Mouse (Mus musculus) liver, adult (tissue): Measurements from ENCODE around the gene Slc2a4.

Experiments used
- GATA4 ChIP-seq: IDR thresholded peaks from 2 replicates; pipeline ENCODE4 v1.6.1; 2014; ENCODE audit warnings: mild to moderate bottlenecking, low read length; ENCODE audit not compliant: insufficient replicate concordance

The Slc2a4 gene

GRCm38 (mm10) chr11:69948066-69948762 lies at the start of gene Slc2a4:
Gene Slc2a4, minus strand, starts transcription at chr11:69948188.
- no peak for TF ChIP-seq GATA4

DNA sequence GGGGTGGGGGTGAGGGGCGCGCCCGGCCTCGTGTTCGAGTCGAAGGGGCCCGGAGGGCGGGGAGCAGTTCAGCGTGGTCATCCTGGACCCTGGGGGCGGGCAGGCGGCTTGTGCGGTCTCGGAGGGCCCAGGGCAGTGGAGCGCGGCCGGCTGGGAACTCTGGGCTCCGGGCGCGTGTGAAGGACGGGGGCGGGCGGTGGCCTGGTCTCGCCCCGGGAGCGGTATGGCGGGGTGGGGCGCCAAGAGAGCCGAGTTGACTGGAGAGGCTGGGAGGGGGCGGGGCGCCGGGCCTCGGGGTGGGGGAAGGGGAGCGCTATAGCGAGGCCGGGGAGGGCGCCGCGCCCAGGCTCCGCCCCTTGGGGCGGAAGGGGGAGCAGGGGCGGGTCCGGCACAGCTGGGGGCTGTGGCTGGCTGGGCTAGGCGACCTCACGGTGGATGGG lies 49.1 kb upstream of the Slc2a4 start:
- TF ChIP-seq GATA4, result no peak

- TF ChIP-seq GATA4, result no peak
These were observed 48.4 kb upstream of the Slc2a4 start for GRCm38 (mm10) chr11:69996161-69997061.

- TF ChIP-seq GATA4, result peak; percentile 77; the same call in 1 of the 2 replicates
These were observed 47.5 kb upstream of the Slc2a4 start, which contains the start of gene Phf23 for GRCm38 (mm10) chr11:69995391-69995960. Gene Phf23, plus strand, starts transcription at chr11:69995777.

DNA sequence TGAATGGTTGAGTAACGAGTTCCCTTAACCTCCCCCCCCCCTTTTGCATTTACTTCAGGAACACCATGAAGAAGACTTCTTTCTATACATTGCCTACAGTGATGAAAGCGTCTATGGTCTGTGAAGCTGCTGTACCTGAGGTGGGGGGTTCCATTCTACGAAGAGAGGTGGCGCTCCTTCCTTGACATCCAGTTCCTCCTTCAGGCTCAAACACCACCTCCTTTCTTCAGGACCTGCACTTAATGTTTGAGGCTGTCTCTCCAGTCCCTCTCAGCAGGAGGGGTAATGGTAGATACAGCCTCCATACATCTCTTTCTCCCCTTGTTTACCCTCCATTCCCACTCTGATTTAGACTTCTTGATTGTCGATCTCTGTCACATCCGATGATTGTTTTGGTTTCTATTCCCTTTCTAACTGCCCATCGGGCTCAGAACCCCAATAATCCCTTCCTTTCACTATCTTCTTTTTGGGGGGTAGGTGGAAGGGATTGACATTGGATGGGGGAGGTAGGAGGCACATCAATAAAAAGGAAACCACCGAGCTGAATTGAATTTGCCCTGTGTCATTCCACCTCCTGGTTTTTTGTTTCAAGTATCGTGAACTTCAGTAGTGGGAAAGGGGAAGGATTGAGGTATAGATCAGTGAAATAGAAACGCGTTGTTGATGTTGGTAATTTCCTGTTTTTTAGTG lies 46.6 kb upstream of the Slc2a4 start:
- TF ChIP-seq GATA4, result no peak

DNA sequence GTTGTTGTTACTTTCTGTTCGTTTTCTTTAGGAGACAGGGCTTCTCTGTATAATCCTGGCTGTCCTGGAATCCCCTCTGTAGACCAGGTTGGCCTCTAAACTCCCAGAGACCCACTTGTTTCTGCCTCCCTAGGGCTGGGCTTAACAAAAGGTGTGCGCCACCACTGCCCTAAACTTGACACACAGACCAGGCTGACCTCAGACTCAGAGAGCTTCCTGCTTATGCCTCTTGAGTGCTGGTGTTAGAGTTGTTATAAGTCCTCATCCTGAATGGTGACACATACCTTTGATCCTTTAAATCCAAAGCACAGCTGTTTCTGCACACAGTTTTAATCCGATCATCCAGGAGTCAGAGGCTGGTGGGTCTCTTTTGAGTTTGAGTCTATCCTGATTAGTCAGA lies 44.9 kb upstream of the Slc2a4 start:
- TF ChIP-seq GATA4, result no peak

- TF ChIP-seq GATA4, result no peak
These were observed 44.4 kb upstream of the Slc2a4 start for GRCm38 (mm10) chr11:69992396-69992795.

GRCm38 (mm10) chr11:69991711-69992110 lies 43.7 kb upstream of the Slc2a4 start:
- no peak for TF ChIP-seq GATA4

DNA sequence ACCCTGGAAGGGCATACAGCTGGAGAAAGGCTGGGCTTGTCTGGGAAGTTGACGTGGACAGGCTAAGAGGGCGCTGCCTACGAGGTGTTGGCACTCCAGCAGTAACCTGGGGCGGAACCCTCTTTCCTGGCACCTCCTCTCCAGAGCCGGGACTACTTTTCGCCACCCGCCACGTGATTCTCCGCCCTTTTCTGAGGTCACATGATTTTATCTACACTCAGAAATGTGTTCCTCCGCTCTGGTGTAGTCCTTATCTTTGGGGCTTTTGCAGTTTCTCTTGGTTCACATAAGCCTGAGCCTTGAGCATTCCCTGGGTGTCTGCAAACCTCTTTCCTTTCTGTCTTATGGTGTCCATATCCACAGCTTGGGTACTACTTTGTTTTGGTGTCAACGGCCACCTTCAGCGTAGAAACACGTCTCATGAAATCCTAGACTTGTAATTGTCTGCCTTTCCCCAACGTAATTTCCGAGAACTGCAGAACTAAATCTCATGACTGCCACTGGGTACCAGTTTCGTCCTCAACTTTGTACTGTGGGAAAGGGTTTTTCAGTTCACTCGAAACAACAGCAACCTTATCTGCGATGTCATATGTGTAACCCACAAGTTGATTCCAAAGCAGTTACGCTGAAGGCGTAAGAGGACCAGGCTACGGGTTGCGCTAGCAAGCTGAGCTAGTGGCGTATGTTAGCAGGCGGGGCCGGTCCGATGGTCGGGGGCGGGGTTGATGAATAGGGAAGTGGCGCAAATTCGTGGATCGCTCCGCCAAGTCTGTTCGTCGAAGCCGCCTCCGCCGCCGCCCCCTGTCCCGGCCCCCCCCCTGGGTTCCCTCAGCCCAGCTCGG lies 43.1 kb upstream of the Slc2a4 start, which contains the start of gene Gabarap:
Gene Gabarap (plus strand): TSS at position 294 of the 842 bp plus-strand sequence.
- peak; percentile 80; the same call in 1 of the 2 replicates for TF ChIP-seq GATA4

DNA sequence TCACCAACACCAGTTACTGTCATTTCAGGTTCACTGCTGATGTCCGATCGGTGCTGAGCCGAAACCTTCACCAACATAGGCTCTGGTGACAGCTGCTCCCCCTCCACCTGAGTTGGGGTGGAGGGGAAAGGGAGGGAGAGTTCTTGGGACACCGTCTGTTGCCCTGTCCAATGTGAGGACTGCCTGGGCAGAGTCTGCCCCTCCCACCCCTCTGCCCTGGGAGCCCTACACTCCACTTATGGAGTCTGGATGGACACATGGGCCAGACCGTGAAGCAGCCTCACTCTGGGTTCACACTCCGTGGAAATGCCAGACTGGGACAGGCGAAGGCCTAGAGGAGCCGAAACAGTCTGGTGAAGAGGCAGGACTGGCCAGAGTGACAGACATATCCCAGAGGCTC lies 42.0 kb upstream of the Slc2a4 start:
- no peak for TF ChIP-seq GATA4

GRCm38 (mm10) chr11:69984431-69984830 lies 36.4 kb upstream of the Slc2a4 start:
- no peak for TF ChIP-seq GATA4

DNA sequence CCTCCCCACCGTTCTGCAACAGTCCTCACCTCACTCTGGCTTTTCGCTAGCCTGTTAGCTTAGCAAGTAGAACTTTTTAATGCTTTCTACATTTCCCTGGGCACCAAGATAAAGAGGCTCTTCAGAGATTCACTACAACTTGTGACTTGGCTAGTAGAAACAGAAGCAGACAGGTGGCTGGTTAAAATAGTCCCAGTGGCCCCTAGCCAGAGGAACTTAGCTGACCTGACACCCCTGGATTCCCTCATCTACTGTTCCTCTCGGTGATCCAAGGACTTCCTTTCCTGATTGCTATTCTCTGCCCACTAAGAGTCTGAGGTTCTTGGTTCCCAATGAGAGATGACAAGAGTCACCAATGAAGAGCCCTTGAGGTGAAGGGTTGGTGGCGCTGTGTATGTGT lies 35.4 kb upstream of the Slc2a4 start:
- no peak for TF ChIP-seq GATA4

DNA sequence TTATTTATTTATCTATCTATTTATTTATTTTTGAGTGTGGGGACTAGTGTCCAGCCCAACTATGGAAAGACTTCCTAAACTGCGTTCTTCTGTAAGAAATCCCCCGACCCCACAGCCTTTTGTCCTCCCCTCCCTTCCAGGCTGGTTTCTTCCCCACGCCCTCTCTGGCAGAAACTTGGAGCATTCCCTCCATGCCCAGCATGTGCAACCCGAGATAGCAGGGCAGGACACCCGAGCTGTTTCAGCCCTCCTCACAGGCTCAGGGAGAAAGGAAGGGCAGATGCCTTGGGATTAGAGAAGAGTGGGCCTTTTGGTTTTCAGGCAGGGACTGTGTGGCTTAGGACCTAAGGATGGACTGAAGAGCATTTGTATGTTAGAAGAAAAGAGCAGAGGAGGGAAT lies 34.9 kb upstream of the Slc2a4 start:
- no peak for TF ChIP-seq GATA4

DNA sequence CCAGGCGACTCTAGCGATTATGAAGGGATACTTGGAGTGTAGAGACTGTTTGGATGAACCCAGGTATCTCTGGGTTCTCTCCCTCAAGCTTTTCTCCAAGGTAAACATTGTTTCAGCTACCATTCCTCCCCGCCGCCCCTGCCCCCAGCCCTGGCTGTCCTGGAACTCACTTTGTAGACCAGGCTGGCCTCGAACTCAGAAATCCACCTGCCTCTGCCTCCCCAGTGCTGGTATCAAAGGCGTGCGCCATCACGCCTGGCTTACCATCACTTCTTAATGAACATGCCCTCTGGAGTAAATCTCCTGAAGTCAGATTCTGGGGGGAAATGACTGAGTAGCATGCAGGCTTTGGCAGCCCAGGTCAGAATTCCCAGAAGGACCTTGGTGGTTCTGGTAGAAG lies 34.2 kb upstream of the Slc2a4 start, which contains the start of gene Elp5:
Gene Elp5 (minus strand): TSS at position 293 of the 400 bp plus-strand sequence.
- no peak for TF ChIP-seq GATA4
